Mouse (Mus musculus) kidney, adult 2 months (tissue): ENCODE data around the gene Ube2u.

ENCODE experiments used
- CTCF ChIP-seq: fragments of 200-500 bp; conservative IDR thresholded peaks from 2 replicates; pipeline ENCODE4 v1.5.1; 2011; ENCODE audit warnings: low read depth, mild to moderate bottlenecking, control low read depth, low read length, moderate library complexity, mixed read lengths; ENCODE audit not compliant: insufficient read depth, insufficient read length
- POLR2A ChIP-seq: fragments of 200-500 bp; IDR thresholded peaks from one replicate; pipeline ENCODE4 v1.6.1; 2011; ENCODE audit warnings: low read depth, low read length, control low read depth

DNA sequence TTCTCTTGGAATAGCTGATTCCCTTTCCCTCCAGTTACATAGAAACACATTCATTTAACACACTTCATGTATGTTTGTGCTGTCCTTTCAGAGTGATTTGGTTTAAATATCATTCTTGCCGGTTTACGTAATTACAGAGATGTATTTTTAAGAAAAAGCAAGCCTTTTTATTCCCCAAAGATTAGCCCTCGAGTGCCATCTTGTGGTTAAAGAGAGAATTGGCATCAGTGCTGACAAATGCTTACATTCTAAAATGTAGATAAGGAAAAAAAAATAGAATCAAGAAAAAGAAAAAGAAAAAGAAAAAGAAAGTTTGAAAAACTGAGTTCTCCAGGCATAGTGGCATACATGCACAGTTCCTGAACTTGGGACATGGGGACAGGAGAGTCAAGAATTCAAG is 59.2 kb downstream of the Ube2u start:
- TF ChIP-seq CTCF (no peak), POLR2A (no peak)
